Mouse (Mus musculus) small intestine, adult 2 months (tissue): Measurements from ENCODE around the gene March1.

ENCODE experiments used
- CTCF ChIP-seq: fragments of 200-500 bp; IDR thresholded peaks from 2 replicates; pipeline ENCODE4 v1.5.1; 2012; ENCODE audit warnings: low read depth, mild to moderate bottlenecking, control low read depth, inconsistent platforms, low read length, moderate library complexity, mixed read lengths; ENCODE audit not compliant: insufficient replicate concordance, insufficient read length; ENCODE audit errors: extremely low read depth
- POLR2A ChIP-seq: fragments of 200-500 bp; IDR thresholded peaks from 2 replicates; pipeline ENCODE4 v1.6.1; 2012; ENCODE audit warnings: low read depth, mild to moderate bottlenecking, control low read depth, inconsistent platforms, low read length, moderate library complexity

GRCm38 (mm10) chr8:65644931-65645330 lies 27.2 kb downstream of the March1 start:
- TF ChIP-seq CTCF (no peak), POLR2A (no peak)
